Mouse (Mus musculus) liver, postnatal 0 days (tissue): ENCODE results near the gene Pip5k1c. TPM values are rescaled to one million over a fixed set of nuclear protein-coding genes. Genes with fewer than 3 reads are reported as not detected.

Experiments used
- ATAC-seq: fragments of 200-750 bp; cut with Nextera tagmentation; 2 replicates; pipeline ENCODE4 v1.8.0; 2017; ENCODE audit warnings: mild to moderate bottlenecking, moderate library complexity
- DNase-seq: peaks from one replicate; pipeline ENCODE4 v3.0.0-alpha.2; 2016
- H3K27ac ChIP-seq: fragments of 300-500 bp; sonication (generic); 2 replicates; pipeline ENCODE4 v1.5.1; 2014; ENCODE audit warnings: antibody characterized with exemption, moderate library complexity, mild to moderate bottlenecking, low read depth
- H3K27me3 ChIP-seq: fragments of 300-500 bp; sonication (generic); 2 replicates; pipeline ENCODE4 v1.6.1; 2014; ENCODE audit warnings: low read length, control low read depth, mixed read lengths; ENCODE audit not compliant: insufficient read depth
- H3K36me3 ChIP-seq: fragments of 300-500 bp; sonication (generic); replicated peaks from 2 replicates; pipeline ENCODE4 v1.6.1; 2014; ENCODE audit warnings: mild to moderate bottlenecking, control low read depth, low read length, moderate library complexity, mixed read lengths; ENCODE audit not compliant: insufficient read depth
- H3K4me1 ChIP-seq: fragments of 300-500 bp; sonication (generic); 2 replicates; pipeline ENCODE4 v1.6.1; 2014; ENCODE audit warnings: antibody characterized with exemption, mild to moderate bottlenecking, control low read depth; ENCODE audit not compliant: insufficient read depth
- H3K4me2 ChIP-seq: fragments of 300-500 bp; sonication (generic); 2 replicates; pipeline ENCODE4 v1.6.1; 2014; ENCODE audit warnings: low read depth, mild to moderate bottlenecking, low read length, moderate library complexity, mixed read lengths
- H3K4me3 ChIP-seq: fragments of 300-500 bp; sonication (generic); 2 replicates; pipeline ENCODE4 v1.5.1; 2014; ENCODE audit warnings: low read depth, low read length
- H3K9ac ChIP-seq: fragments of 300-500 bp; sonication (generic); replicated peaks from 2 replicates; pipeline ENCODE4 v1.6.1; 2014; ENCODE audit warnings: mild to moderate bottlenecking, moderate library complexity
- H3K9me3 ChIP-seq: fragments of 300-500 bp; sonication (generic); 2 replicates; pipeline ENCODE4 v1.6.1; 2016; ENCODE audit warnings: mild to moderate bottlenecking, control low read depth, low read length, mixed read lengths
- CTCF ChIP-seq: sonication (generic); IDR thresholded peaks from 2 replicates; pipeline ENCODE4 v1.5.1; 2016; ENCODE audit warnings: antibody characterized with exemption, low read depth
- EP300 ChIP-seq: IDR thresholded peaks from 2 replicates; pipeline ENCODE4 v1.6.1; 2016; ENCODE audit warnings: antibody characterized with exemption, low read depth, mild to moderate bottlenecking
- WGBS: fragments of 180-500 bp; shearing (Covaris S2); extraction: QIAGEN DNeasy Blood & Tissue Kit; methylation state at CpG from one replicate; pipeline ENCODE4 v1.1.7; 2014; ENCODE audit not compliant: insufficient replicate concordance; 5-methylcytosine and 5-hydroxymethylcytosine counted together
- polyA plus RNA-seq: library from polyadenylated mRNA; unstranded; fragments of >200 nt; fragmentation: Nextera tagmentation; extraction: Ambion mirVana; gene quantifications from 2 replicates; pipeline ENCODE4 v1.2.1, GENCODE M21; 2015

Pip5k1c gene
- polyA plus RNA-seq, 1 experiment from 2014 or later: 9.7 TPM

DNA sequence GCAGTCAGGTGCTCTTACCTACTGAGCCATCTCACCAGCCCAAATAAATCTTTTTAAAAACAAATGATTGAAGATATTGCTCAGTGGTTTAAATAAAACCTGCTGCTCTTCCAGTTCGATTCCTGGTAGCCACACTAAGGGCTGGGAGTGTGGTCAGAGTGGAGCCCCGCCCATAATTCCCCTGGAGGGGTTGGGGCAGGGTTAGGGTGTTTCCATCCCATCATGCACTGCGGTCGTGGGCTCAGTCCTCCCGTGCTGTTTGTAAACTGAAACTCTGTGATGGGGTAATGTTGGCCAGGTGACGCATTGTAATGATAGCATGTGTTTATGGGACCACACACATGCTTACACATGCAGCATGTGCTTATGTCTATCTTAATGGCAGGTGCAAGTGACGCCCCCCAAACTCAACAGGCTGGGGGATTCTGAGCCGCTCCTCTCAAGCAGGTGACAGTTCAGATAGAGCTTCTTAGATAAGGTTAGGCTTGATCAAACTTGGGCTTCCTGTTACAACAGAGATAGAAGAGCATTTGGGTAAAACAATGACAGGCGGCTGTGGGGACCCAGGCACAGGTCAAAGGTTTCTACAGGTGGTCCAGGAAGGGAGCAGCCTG, 59.0 kb downstream of the Pip5k1c start:
- Histone ChIP-seq H3K4me2 (peak overlapping the region; percentile 67), H3K9me3 (no peaks in the 10 kb centered on the region), H3K9ac (no peak overlapping the region), H3K27ac (peak overlapping the region; percentile 50), H3K4me1 (peaks cover 51% of the 10 kb centered on the region), H3K27me3 (no peaks in the 10 kb centered on the region), H3K36me3 (peaks cover 10% of the 10 kb centered on the region), H3K4me3 (peak overlapping the region; percentile 11; the same call in 1 of the 2 replicates)
- 0 out of 2 replicates have a peak, but pooled peaks have one; percentile 10 for TF ChIP-seq EP300
- TF ChIP-seq CTCF: no peak
- DNase-seq: peak; percentile 74
- ATAC-seq: no peak
- WGBS: 15% methylated on average over 9 of the region's 9 CpGs

DNA sequence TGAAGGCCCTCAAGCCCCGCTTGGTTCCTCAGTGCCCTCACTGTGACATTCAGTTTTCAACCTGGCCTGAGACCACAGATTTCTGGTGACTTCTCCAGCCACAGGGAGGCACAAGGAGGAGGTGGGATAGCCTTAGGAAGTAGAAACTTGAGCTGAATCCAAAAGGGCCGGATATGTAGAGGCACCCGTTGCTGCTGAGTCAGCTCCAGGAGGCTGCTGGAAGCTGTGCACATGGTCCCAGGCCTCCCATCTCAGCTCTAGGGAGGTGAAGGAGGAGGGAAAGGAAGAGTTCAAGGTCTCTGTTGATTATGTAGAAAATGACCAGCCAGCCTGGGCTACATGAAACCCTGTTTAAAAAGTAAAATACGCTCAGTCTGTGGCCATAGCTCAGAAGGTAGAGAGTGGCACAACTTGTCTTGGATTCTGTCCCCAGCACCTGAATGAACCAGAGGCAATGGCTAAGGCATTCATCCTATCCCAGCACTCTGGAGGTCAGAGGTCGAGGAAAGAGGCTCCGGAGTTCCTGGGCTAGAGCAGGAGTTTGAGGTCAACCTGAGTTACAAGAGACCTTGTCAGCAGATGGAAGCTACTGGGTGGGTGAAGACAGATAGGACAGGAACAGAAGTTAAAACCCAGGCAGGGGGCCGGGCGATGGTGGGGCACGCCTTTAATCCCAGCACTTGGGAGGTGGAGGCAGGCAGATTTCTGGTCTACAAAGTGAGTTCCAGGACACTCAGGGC, 62.1 kb downstream of the Pip5k1c start:
- no peak overlapping the region for H3K4me2 ChIP-seq
- 69% methylated on average over 9 of the region's 9 CpGs for WGBS
- H3K9me3 ChIP-seq: no peaks in the 10 kb centered on the region
- TF ChIP-seq CTCF: no peak
- no peak for ATAC-seq
- no peak overlapping the region for H3K9ac ChIP-seq
- H3K36me3 ChIP-seq: no peaks in the 10 kb centered on the region
- H3K4me1 ChIP-seq: peaks cover 48% of the 10 kb centered on the region
- DNase-seq: no peak
- no peaks in the 10 kb centered on the region for H3K27me3 ChIP-seq
- H3K4me3 ChIP-seq: no peak overlapping the region
- no peak overlapping the region for H3K27ac ChIP-seq

DNA sequence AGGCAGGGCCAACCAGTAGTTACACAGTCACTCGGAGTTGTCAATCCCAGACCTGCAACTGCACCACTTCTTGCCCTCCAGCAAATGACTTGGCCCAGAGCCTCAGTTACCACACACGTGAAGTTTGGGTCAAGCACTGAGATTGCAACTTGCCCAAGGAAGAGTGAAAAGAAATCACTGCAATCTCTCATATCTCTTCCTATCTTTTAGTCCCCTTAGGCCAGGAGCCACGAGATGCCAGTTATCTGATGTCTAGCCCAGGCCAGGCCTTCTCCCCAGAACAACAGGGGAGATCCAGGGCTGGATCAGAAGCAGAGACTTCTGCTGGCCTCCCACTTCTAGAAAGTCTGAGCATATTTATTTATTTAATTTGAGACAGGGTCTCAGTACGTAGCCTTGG, 62.8 kb downstream of the Pip5k1c start:
- Histone ChIP-seq H3K27ac (peak overlapping the region; percentile 50; the same call in 1 of the 2 replicates), H3K4me2 (no peak overlapping the region), H3K36me3 (peaks cover 3% of the 10 kb centered on the region; the same call in 1 of the 2 replicates), H3K4me3 (no peak overlapping the region), H3K9me3 (no peaks in the 10 kb centered on the region), H3K4me1 (peaks cover 47% of the 10 kb centered on the region), H3K9ac (no peak overlapping the region), H3K27me3 (no peaks in the 10 kb centered on the region)
- TF ChIP-seq CTCF (no peak), EP300 (no peak)
- WGBS: 67% methylated on average over 4 of the region's 4 CpGs
- ATAC-seq: no peak
- DNase-seq: no peak

DNA sequence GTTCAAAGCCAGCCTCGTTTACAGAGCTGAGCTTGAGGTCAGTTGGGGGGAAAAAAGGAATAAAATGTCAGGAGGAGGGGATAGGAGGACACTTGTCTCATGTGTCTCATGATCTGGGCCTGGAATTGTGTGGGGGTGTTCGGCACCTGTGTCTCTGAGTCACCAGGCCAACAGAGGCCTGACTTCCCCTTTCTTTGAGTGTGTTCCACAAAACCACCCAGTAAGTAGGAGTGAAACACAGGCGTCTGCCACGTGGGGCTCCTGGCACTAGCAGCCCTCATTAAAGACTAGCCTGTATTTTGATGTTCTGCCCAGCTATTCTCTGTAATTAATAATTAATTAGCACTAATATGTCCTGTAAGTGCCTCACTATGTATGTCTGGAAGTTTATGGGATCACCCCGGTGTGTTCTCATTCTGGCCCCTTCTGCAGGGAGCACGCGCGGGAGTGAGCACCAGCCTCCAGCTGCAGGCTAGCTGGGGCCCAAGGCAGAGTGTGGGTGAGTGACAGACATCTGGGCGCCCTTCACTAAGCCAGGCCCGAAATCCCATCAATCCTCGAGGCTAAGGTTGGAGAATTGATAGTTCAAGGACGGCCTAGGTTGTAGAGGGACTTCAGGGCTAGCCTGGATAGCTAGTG, 63.7 kb downstream of the Pip5k1c start:
- TF ChIP-seq CTCF: no peak
- no peak for TF ChIP-seq EP300
- peak overlapping the region; percentile 81 for H3K4me2 ChIP-seq
- peak overlapping the region; percentile 69 for H3K4me3 ChIP-seq
- H3K27me3 ChIP-seq: no peaks in the 10 kb centered on the region
- peak; percentile 42 for DNase-seq
- H3K27ac ChIP-seq: peak overlapping the region; percentile 80
- peaks cover 12% of the 10 kb centered on the region for H3K36me3 ChIP-seq
- H3K9ac ChIP-seq: peak overlapping the region; percentile 79
- 22% methylated on average over 12 of the region's 12 CpGs for WGBS
- ATAC-seq: no peak
- H3K9me3 ChIP-seq: no peaks in the 10 kb centered on the region
- H3K4me1 ChIP-seq: peaks cover 48% of the 10 kb centered on the region

DNA sequence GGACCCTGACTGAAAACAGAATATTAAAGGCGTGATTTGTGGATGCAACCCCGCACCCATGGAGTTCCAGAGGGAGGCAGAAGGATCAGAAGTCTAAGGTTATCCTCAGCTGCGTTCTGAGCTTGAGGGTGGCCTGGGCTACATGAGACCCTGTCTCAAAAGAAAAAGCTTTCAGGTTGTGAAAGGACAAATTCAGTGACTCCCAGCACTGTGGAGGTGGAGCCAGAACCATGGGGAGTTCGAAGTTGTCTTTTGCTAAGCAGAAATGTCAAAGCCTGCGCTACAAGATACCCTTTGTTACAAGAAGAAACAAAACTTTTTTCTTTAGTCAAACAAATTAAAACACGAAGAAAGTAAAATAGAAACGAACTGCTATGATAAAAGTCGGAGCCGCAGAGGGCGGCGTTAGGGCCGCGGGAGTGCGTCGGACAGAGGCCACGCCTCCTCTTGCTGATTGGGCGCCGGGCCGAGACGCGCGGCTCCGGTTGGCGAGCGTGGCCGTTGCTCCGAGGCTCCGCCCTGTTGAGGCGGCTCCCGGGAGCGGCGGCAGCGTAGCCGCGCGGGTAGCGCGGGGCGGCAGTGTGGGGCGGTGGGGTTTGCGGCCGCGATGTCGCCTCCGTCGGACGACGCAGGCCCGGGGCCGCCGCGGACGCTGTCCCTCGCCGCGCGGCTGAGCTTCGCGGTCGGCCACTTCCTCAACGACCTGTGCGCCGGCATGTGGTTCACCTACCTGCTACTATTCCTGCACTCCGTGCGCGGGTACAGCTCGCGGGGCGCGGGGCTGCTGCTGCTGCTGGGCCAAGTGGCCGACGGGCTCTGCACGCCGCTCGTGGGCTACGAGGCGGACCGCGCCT, 64.5 kb downstream of the Pip5k1c start, which contains the start of gene Mfsd12:
TSS of gene Mfsd12 (plus strand) at position 501 of the 854 bp plus-strand sequence.
- Histone ChIP-seq H3K4me3 (peak within 1 kb of the TSS; percentile 69), H3K9ac (peak within 1 kb of the TSS; percentile 79), H3K27me3 (no peaks in the 10 kb centered on the region), H3K36me3 (peaks cover 19% of the 10 kb centered on the region), H3K4me2 (peak within 1 kb of the TSS; percentile 81), H3K9me3 (no peaks in the 10 kb centered on the region), H3K4me1 (peaks cover 47% of the 10 kb centered on the region), H3K27ac (peak within 1 kb of the TSS; percentile 80)
- 2% methylated on average over 65 of the region's 79 CpGs for WGBS
- TF ChIP-seq EP300: no peak
- no peak for TF ChIP-seq CTCF
- DNase-seq (peak; percentile 94), ATAC-seq (peak; percentile 89)
